Mouse (Mus musculus) CD4-positive helper T cell, adult 2 months (primary cell): ENCODE data around the gene Usf1.

ENCODE experiments used
- DNase-seq: peaks from one replicate; pipeline ENCODE4 v3.0.0-alpha.2; 2012; ENCODE audit warnings: low read depth, missing footprints, low spot score

Usf1 gene

DNA sequence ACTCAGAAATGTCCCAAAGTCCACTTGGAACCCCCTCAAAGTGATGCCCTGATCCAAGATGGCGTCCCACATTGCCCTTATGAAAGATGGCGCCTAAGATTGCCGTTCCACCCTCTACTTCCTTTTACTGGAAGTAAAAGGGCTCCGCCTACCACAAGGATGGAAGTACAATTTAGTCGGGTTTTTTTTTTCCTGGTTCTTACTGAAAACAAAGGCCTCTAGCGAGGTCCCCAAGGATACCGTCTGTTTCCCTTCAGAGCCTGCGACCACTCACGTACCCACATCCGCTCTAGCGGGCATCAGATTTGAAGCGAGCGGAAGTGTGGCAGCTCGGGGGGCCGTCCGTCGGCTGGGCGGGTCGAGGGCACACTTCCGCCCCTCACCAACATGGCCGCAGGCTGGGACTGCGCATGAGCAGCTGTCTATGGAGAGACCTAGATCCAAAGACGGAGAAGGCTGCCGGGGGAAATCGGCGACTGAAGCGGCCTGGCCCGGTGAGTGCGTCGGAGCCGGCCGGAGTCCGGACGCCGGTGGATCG, at the start of gene Usf1:
TSS of gene Usf1 (plus strand) at position 367 of the 538 bp plus-strand sequence.
- DNase-seq = peak; percentile 98

DNA sequence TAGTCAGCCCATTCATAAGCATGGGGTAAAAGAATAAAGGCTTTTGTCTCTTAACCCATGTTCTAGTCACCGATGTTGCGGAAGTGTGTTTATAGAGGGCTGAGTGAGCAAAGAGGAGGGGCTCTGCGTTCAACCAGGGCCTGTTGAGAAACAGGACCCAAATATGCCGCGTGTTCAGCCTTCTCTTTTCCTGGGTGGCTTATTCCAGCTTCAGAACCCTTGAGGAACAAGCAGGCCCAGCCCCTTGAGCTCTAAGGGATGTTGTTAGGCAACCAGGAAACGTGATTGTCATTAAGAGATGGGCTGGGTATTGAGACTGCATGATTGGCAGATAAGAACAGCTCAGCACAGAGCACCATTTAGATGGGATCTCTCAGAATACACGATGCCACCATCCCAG, 45.2 kb upstream of the Usf1 start:
- DNase-seq = no peak

DNA sequence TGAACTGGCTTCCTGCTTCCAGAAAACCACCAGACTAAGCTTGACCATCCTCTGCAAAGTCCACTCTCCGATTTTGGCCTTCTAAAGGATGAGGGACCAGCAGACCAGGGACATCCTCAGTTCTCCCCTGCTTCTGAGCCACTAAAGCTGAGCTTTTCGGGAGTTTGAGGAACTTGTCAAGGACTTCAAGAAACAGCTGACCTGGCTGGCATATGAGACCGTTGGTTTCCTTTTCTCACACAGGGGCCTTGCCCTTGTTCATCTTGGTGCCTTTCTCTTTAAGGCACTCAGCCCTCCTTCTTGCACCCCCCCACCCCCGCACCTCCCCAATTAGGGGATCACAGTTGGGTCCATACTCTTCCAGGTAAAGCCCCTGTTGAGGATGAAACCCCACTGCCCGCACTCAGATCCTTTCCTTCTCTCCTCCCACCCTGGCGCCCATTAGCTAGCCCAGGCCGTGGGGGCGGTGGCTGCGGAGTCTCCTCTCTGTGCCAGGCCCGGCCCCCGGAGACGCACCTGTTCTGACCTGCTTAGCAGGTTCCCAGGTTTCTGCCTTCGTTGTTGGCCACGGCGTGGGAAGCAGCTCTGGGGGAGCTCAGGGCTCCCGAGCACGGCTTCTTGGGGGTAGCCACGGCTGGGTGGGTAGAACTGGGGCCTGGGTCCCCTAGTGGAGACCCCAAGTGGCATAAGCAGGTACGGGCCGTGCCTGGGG, 41.1 kb upstream of the Usf1 start, which contains the start of gene Nectin4:
TSS of gene Nectin4 (plus strand) at position 255 of the 712 bp plus-strand sequence.
- DNase-seq = no peak

DNA sequence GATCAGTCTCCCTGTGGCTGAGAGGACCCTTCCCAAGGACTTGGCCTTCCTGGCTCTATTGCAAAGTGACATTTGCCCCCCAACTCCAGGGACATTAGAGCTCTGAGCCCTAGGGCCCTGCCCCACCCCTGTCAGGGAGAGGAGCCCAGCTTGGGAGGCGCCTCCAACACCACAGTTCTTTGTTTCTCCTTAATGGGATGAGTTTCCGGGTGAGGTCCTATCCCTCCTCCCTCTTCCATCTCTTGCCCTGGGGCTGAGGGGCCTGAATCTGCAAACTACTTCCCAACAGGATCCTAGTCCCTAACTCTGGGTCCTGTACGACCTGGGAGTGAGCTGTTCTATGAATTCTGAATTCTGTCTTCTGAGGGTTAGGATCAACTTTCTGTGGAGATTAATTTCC, 38.2 kb upstream of the Usf1 start:
- no peak for DNase-seq

DNA sequence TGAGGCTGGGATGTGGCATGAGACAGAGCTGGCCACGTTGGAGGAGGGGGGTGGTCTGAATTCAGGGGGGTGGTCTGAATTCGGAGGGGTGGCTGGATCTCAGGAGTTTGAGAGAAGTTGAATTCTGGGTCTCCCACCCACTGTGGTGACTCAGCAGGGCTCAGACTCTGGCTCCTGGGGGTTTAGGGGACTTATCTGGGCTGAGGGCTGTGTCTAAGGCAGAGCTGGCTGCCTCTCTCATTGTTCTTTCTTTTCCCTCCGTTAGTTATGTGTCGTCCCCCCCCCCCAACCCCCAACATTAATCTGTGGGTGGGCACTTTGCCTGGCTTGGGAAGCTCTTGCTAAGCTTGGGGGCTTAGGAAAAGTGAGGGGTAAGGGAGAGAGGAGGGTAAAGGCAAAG, 37.2 kb upstream of the Usf1 start:
- no peak for DNase-seq

DNA sequence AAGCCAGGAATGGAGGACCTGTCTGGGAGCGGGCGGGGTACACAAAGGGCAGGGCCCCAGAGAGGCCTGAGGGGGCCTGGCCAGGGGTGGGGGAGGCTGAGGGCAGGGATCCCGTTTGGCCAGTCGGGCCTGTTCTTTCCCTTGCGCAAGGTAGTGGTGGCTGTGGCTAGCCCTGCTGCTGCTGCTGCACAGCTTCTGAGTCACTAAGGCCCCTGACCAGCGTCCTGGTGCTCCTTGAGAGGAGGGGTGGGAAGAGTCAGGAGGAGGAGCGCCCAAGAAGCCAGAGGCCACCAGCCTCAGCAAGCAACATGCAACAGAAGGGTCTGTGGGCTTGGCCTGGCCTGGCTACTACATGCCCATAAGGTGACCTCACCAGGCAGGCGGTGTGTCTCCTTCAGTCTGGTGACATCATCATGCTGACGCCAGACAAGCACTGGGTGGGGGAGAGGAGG, 35.4 kb upstream of the Usf1 start:
- DNase-seq = no peak

DNA sequence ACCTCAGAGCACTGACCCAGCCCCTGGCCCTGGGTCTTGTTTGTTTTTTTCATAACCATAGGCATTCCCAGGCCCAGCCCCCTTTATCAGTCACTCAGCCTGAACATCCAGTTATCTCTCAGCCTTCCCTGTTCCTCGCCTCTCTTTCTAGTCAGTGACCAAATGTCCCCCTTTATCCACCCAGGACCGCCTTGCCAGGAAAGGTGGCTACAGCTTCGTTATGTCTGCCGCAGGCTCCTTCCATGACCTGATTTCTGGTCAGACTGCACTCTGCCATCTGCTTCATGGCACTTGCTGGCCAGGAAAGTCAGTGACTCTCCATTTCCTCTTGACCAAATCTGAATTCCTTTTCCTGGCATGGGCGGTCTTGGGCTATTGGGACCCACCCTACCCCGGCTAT, 32.8 kb upstream of the Usf1 start:
- no peak for DNase-seq

DNA sequence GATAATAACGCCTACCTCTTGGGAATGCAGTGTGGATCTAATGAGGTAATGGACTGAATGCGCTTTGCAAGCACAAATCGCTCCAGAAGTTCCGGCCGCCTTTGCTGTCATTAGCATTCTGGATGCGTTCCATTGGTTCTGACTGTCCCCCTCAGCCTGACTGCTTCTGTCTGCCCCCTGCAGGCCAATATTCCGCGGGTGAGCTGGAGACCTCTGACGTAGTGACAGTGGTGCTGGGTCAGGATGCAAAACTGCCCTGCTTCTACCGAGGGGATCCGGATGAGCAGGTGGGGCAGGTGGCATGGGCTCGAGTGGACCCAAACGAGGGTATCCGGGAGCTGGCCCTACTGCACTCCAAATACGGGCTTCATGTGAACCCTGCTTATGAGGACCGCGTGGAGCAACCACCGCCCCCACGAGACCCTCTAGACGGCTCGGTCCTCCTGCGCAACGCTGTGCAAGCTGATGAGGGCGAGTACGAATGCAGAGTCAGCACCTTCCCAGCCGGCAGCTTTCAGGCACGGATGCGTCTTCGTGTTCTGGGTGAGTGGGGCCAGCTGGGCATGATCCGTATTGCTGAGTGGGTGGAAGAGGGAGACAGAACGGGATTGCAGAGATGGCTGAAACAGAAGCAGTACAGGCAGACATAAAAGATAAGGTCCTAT, 31.0 kb upstream of the Usf1 start:
- DNase-seq = peak; percentile 73

DNA sequence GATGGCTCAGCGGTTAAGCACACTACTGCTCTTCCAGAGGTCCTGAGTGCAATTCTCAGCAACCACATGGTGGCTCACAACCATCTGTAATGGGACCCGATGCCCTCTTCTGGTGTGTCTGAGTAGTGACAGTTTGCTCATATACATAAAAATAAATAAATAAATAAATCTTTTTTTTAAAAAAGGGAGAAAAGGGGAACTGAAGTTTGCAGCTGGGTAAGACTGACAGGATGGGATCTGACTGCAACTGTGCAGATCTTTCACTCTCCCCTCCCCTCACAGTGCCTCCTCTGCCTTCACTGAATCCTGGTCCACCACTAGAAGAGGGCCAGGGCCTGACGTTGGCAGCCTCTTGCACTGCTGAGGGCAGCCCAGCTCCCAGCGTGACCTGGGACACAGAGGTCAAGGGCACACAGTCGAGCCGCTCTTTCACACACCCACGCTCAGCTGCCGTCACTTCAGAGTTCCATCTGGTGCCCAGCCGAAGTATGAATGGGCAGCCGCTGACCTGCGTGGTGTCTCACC, 29.0 kb upstream of the Usf1 start:
- no peak for DNase-seq

DNA sequence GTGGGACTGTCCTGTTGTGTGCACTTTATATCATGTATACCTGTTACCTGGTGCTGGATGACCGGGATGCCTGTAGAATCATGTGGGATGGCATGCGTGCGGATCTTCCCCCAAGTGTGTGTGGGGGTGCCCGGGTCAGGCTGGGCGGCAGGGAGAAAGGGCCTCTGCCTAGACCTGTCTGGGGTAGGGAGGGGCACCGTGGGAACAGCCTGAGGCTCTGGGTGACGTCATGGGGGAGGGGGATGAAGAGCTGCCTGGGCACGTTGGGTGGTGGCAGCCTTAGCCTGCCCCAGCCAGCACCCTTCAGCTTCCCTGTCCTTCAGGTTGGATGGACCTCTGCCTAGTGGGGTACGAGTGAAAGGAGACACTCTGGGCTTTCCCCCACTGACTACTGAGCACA, 26.8 kb upstream of the Usf1 start:
- DNase-seq = no peak

DNA sequence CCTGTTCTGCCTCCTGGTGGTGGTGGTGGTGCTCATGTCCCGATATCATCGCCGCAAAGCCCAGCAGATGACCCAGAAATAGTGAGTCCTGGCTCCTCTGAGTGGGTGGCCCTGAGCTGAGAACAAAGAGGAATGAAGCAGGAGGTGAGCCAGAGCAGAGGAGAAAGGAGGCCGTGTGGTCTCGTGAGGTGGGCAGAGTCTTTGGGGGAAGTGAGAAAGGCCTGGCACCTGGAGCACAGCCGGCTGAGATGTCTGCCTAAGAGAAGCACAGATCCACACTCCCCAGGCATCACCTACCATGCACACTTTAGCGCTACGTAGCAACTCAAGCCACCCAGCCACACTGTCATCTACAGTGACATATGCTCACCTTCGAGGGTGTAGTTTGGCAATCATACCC, 25.9 kb upstream of the Usf1 start:
- no peak for DNase-seq

DNA sequence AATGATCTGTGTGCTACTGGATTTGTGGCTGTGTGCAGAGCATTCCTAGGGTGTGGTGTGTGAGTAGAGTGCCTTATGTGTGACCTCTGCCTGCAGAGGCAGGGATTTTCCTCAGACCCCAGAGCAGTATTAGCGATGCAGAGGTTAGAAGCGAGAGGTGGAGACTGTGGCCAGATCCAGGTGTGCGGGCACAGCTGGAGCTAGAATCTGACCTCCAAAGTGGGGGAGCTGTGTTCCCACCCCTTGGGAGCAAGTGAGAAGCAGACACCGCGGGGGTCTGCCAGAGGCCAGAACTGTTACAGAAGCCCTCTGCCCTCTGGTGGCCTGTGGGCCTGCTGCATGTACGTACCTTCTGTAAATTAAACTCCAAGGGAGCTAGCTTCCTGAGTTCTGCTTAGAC, 24.0 kb upstream of the Usf1 start:
- peak; percentile 51 for DNase-seq

DNA sequence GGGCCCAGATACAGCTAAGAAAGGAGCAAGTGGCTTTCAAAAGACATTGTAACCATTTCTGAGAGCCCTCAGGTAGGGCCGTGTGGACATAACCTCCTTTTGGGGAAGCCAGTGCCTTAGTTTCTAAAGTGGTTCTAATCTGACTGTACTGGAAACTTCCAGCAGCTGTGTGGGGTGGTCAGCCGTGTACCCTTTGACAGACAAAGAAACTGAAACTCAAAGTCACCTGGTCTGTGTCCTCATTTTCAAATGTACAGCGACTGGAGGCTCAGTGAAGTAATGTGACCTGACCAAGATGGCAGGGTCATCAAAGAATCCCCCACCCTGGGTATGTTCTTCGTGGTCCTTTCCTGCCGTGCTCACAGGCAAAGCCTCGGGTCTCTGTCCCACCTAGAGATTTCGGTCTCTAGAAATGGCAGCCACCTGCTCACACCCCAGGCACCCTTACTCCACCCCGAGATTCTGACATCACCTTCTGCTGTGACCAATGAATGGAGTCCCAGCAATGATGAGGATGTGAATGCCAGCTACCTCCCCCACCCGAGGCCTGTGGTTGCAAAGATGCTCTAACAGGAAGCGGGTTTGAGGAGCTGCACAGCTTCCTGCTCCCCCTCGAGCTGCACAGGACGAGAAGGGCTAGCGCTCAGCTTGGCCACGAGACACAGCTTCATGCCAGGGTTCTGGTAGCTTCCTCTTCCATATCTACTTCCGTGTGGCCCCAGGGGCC, 22.6 kb upstream of the Usf1 start, which contains the start of gene Arhgap30:
TSS of gene Arhgap30 (plus strand) at position 579 of the 727 bp plus-strand sequence.
- peak; percentile 97 for DNase-seq

DNA sequence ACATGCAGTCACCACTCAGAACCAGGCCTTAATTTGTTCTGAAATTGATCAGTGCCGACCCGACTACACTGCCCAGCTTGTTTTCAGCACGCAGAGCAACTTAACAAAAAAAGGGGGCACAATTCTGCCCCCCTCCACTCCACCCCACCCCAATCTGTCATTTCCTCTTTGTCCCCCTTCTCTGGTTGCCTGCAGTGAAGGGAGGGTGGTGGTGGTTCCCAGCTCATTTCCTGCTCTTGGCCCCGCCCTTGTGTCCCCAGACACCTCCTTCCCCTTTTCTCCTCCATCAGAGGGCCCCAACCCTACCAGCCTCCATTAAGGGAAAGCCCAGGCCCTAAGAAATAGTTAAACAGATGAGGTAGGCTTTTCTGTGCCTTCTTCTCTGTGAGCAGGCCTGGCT, 21.0 kb upstream of the Usf1 start:
- DNase-seq = peak; percentile 90

DNA sequence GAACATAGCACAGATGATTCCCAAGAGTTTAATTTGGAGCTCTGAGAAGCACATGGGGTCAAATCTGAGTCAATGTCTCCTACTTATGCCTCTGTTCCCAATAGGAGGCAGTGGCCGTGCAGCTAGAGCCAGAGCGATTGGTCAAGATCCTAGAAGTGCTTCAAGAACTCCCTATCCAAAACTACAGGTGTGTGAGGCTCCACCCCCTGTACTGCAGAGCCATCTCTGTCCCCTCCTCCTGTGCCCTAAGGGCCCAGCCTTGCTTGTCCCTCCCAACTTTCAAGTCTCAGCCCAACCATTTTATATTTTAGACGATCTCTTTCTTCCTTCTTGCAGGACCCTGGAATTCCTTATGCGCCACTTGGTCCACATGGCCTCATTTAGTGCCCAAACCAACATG, 9.3 kb upstream of the Usf1 start:
- no peak for DNase-seq

DNA sequence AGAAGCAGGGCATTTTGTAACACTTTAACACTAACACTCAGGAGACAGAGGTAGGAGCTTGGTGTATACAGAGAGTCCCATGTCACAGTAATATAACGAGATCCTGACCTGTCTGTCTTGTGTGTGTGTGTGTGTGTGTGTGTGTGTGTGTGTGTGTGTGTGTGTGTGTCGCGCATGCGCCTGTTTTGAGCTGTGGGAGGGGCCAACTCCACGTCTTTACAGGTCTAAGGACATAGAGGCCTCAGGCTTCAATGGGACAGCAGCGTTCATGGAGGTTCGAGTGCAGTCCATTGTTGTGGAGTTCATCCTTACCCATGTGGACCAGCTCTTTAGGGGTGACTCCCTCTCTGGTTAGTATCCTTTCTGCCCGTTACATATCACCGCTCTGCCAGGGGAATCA, 8.1 kb upstream of the Usf1 start:
- no peak for DNase-seq

DNA sequence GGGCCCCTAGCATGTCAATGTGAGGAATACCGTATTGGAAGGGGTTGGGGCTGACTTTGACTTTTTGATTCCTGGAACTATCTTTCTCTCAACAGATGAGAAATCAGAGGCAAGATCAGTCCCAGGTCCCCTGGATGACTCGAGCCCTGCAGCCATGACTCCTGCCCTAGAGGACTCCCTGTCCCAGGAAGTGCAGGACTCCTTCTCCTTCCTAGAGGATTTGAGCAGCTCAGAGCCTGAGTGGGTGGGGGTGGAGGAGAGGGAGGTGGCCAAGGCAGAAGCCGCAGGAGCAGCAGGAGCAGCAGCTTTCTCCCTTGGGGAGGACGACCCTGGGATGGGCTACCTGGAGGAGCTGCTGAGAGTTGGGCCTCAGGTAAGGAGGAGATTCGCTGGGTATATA, 3.9 kb upstream of the Usf1 start:
- no peak for DNase-seq

DNA sequence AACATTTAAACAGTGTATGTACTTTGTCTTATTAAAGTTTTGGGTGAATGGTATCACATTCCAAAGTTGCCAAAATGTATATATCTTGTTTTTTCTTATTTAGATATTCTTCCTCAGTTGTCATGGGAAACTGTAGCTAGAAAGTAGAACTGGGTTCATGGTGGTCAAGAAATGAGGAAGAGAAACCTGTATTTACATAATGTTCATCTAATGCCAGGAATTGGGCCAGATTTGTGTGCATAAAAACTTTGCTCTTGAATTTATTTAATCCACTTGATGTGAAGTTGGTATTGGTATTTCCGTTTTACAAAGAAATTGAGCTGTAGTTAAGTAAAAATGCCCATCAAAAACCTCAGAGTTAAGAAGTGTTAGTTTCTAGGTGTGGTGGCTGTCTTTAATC, 882 bp upstream of the Usf1 start:
- no peak for DNase-seq

DNA sequence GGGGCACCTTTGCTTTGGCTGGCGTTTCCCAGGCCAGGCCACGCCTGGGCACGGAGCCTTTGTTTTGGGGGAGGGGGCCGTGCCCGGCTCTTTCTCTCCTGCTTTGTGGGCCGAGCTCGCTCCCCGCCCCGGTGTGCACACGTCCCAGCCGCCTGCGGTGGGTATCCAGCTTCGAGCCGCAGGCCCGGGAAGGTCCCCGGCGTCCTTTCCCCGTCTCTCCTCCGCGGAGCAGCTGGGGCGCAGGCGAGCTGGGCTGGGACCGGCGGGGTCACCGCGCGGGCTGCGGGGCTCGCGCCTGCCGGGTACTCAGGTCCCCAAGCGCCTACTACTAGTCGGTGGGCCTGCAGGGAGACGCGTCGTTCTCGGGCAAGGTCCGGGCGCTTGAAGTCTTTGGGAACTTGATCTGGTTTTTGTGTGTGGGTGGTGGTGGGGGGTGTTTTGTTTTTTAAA, 404 bp downstream of the Usf1 start:
- DNase-seq = no peak

DNA sequence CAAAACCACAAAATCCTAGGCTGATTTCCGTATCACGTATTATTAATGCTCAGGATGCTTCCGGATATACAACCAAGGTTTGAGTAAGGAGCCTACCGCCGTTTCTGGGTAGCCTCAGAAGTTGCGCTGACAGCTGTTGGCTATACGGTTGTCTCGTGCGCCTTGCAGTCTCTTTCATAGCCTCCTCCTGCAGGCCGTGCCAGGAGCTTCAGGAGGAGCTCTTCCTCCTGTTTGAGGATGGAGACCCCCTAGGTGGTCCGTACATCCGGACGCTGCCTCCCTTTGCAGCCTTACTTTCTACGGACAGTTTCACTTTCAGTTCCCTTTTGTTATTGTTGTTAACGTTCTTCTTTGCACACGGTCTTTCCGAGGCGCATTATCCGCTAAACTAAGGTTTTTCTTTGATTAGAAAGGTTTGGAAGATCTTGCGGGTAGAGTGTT, 908 bp downstream of the Usf1 start:
- peak; percentile 79 for DNase-seq

DNA sequence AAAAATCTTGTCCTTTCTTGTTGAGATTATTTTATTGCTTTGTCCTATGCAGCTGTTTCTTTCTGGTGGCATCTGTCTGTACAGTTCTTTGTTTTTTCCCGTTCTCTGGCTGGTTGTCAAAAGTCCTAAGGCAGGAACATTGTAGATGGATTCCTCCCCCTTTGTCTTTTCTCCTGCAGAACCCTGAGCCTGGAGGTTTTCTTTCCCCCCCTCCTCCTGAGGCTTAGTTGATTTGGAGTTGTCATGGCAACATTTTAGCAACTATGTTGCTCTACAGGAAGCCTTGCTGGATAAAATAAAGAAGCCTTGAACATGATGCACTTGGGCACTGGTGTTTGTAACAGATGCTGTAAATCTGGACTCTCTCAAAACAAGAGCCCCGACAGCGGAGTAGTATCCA, 1.3 kb downstream of the Usf1 start:
- peak; percentile 63 for DNase-seq

DNA sequence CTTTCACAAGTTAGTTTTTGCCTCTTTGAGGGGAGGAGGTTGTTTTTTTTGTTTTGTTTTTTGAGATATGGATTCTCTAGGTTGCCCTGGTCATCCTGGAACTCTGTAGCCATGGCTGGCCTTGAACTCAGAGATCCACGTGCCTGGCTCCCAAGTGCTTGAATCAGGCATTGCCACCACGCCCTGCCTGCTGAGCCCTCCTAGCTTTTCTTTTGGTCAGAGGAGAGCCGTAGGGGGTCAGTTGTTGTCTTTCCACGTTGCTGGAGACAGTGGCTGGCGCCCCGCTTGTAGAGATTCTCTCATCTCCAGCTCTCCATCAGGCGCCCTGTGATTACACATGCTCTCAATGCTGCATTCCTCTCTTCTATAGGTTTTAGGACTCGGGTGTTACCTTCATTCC, 2.5 kb downstream of the Usf1 start:
- DNase-seq = no peak
